Mouse (Mus musculus) lung, adult 2 months (tissue): ENCODE measurements around the gene Magoh. TPM values are rescaled to one million over a fixed set of nuclear protein-coding genes. Genes with fewer than 3 reads are reported as not detected.

ENCODE experiments used
- DNase-seq: peaks from one replicate; pipeline ENCODE4 v3.0.0; 2022
- H3K4me1 ChIP-seq: fragments of 200-500 bp; 2 replicates; pipeline ENCODE4 v1.6.1; 2011; ENCODE audit warnings: low read length; ENCODE audit not compliant: control insufficient read depth, insufficient read depth
- H3K4me3 ChIP-seq: fragments of 200-500 bp; replicated peaks from 2 replicates; pipeline ENCODE3; 2011; ENCODE audit warnings: low read depth, mild to moderate bottlenecking, control low read depth, low read length; ENCODE audit errors: extremely low read depth
- CTCF ChIP-seq: fragments of 200-500 bp; IDR thresholded peaks from 2 replicates; pipeline ENCODE4 v1.5.1; 2011; ENCODE audit warnings: mild to moderate bottlenecking, low read length, control low read depth; ENCODE audit not compliant: insufficient read depth
- POLR2A ChIP-seq: fragments of 200-500 bp; IDR thresholded peaks from 2 replicates; pipeline ENCODE4 v1.6.1; 2011; ENCODE audit warnings: low read depth, mild to moderate bottlenecking, control low read depth, low read length, borderline replicate concordance; ENCODE audit errors: extremely low read depth
- WGBS: fragments of 180-500 bp; shearing (Covaris S2); methylation state at CpG from one replicate; pipeline ENCODE4 v1.1.7; 2018; 5-methylcytosine and 5-hydroxymethylcytosine counted together
- polyA plus RNA-seq: library from polyadenylated mRNA; depleted of rRNA; stranded (reverse); fragments of >200 nt; gene quantifications from 2 replicates; pipeline ENCODE4 v1.2.3, GENCODE M21; 2012; rRNA removed

Magoh gene
- polyA plus RNA-seq, 1 experiment = 39.3 TPM

DNA sequence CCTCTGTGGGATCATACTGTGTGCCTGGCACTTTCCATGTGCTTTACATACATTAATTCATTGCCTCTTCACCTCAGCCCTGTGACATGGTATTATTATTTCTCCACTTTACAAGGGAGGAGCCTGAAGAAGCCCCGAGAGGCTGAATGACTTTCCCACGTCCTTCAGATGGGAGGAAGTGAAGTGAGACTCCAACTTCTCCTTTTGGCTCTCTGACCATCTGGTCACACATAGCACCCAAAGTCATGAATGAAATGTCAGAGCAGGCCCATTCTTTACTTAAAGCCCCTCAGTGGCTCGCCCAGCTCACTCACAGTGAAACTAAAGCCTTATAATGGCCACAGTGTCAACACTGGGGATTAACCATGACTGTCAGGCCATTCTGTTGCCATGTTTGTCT, 55.7 kb downstream of the Magoh start:
- no peak overlapping the region for H3K4me3 ChIP-seq
- 48% methylated on average over 3 of the region's 3 CpGs for WGBS
- no peaks in the 10 kb centered on the region for H3K4me1 ChIP-seq
- TF ChIP-seq POLR2A (no peak), CTCF (no peak)
- no peak for DNase-seq

Other genes with a start within 250 kb of the Magoh start
- 0.12 TPM in 1 of 2 replicates, not detected in the other for gene Dmrtb1, start 195.5 kb upstream of the Magoh start, polyA plus RNA-seq
- gene Lrp8, start 77.5 kb upstream of the Magoh start, polyA plus RNA-seq = 2.2 and 2.8 TPM in 2 replicates
- gene 0610037L13Rik, start 10.1 kb downstream of the Magoh start, polyA plus RNA-seq = 31.5 and 40.9 TPM in 2 replicates
- 65.3 and 68.3 TPM in 2 replicates for gene Cpt2, start 43.9 kb downstream of the Magoh start, polyA plus RNA-seq
- 0.39 and 0.48 TPM in 2 replicates for gene Slc1a7, start 88.6 kb downstream of the Magoh start, polyA plus RNA-seq
- gene Podn, start 216.7 kb downstream of the Magoh start, polyA plus RNA-seq = 56.1 and 59.8 TPM in 2 replicates